Mouse (Mus musculus): Measurements from ENCODE around the gene Zbtb20. TPM values are rescaled to one million over a fixed set of nuclear protein-coding genes. Genes with fewer than 3 reads are reported as not detected.

Zbtb20 gene
- total and polyA plus RNA-seq, 2 experiments from 2014 or later: 19.8 to 45.8 TPM

DNA sequence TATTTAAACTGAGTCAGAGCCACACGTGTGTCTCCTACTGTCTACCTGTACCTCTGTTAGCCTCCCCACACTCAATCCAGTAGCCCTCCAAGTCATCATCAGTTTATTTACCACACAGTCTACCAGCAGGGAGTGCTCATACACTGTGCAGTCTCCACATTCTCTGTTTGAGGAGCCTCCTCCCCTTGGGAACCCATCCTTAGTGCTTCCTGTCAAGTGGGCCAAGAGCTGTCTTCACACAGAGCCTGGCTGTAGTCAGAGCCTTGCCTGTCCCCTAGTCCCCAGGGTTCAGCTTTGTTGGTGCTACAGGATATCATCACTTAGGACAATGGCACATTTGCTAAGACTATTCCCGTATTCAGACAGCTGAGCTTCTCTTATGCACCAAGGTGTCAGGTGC, 519.1 kb downstream of the Zbtb20 start:
- H3K27me3 ChIP-seq (ENCODE audit: control insufficient read depth, insufficient read depth, low read length): no peaks in the 10 kb centered on the region
- no peak overlapping the region for H3K9ac ChIP-seq (replicated peaks; ENCODE audit: low read depth, low read length)
- DNase-seq (ENCODE audit: low spot score): no peak
- TF ChIP-seq CTCF (IDR thresholded peaks at IDR 0.05; ENCODE audit: low read depth): peak; percentile 52
- no peak for TF ChIP-seq EP300 (IDR thresholded peaks at IDR 0.05; ENCODE audit: low read depth)
- no peak overlapping the region for H3K4me2 ChIP-seq (ENCODE audit: low read depth, low read length)
- no peak overlapping the region for H3K4me3 ChIP-seq (ENCODE audit: low read depth, low read length)
- H3K9me3 ChIP-seq (replicated peaks; ENCODE audit: control insufficient read depth, low read length): no peaks in the 10 kb centered on the region
- peak; percentile 69 for ATAC-seq (ENCODE audit: insufficient read depth, low read depth)
- peak overlapping the region; percentile 66 for H3K27ac ChIP-seq (ENCODE audit: low read depth)
- WGBS: 78% methylated on average over 2 of the region's 2 CpGs
- H3K4me1 ChIP-seq (ENCODE audit: control insufficient read depth, insufficient read depth): peaks cover 11% of the 10 kb centered on the region
- H3K36me3 ChIP-seq (replicated peaks; ENCODE audit: control insufficient read depth, insufficient read depth, low read length): 0 out of 2 replicates have a peak, but pooled peaks cover 3% of the 10 kb centered on the region

GRCm38 (mm10) chr16:43396849-43397628, 521.4 kb downstream of the Zbtb20 start:
- WGBS: 86% methylated on average over 11 of the region's 11 CpGs
- H3K9ac ChIP-seq (replicated peaks; ENCODE audit: low read depth, low read length): no peak overlapping the region
- ATAC-seq (ENCODE audit: insufficient read depth, low read depth): no peak
- H3K27ac ChIP-seq (ENCODE audit: low read depth): no peak overlapping the region
- no peak for DNase-seq (ENCODE audit: low spot score)
- no peaks in the 10 kb centered on the region for H3K27me3 ChIP-seq (ENCODE audit: control insufficient read depth, insufficient read depth, low read length)
- no peak overlapping the region for H3K4me2 ChIP-seq (ENCODE audit: low read depth, low read length)
- H3K9me3 ChIP-seq (replicated peaks; ENCODE audit: control insufficient read depth, low read length): no peaks in the 10 kb centered on the region
- H3K4me1 ChIP-seq (ENCODE audit: control insufficient read depth, insufficient read depth): peaks cover 11% of the 10 kb centered on the region
- no peaks in the 10 kb centered on the region for H3K36me3 ChIP-seq (replicated peaks; ENCODE audit: control insufficient read depth, insufficient read depth, low read length)
- no peak overlapping the region for H3K4me3 ChIP-seq (ENCODE audit: low read depth, low read length)
- TF ChIP-seq CTCF (IDR thresholded peaks at IDR 0.05; ENCODE audit: low read depth) (no peak), EP300 (IDR thresholded peaks at IDR 0.05; ENCODE audit: low read depth) (no peak)

DNA sequence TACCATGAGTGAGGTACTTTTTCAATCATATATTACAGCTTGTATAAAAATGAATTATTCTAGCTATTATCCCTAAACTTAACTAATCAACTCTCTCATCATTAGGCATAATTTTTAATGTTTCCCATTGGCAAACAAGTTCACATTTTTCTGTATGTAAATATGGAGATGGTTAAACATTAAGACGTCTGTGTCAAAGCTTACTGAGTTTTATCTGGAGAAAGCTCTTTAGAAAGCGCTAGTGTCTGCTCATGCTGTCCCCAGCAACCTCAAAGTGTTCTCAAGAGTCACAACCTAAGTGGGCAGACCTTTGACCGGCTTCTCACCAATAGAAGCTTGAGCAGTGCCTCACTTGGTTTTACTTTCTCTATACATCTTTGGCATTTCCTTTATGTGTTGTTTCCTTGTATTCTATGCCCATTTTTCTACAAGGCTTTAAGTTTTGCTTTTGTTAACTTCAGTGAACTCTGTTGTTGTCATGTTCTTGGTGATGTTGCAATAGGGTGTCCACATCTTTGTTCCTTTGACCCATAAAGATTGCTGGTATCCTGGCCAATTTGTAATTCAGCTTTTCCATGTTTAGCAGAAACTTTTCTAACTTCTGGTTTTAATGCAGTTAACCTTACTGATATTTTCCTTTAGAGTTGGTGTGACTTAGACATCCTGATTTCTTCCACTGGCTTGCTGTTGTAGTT, 522.1 kb downstream of the Zbtb20 start:
- 77% methylated on average over 3 of the region's 3 CpGs for WGBS
- Histone ChIP-seq H3K4me3 (ENCODE audit: low read depth, low read length) (no peak overlapping the region), H3K9me3 (replicated peaks; ENCODE audit: control insufficient read depth, low read length) (no peaks in the 10 kb centered on the region), H3K27me3 (ENCODE audit: control insufficient read depth, insufficient read depth, low read length) (no peaks in the 10 kb centered on the region), H3K36me3 (replicated peaks; ENCODE audit: control insufficient read depth, insufficient read depth, low read length) (no peaks in the 10 kb centered on the region), H3K4me1 (ENCODE audit: control insufficient read depth, insufficient read depth) (peaks cover 11% of the 10 kb centered on the region), H3K27ac (ENCODE audit: low read depth) (no peak overlapping the region), H3K9ac (replicated peaks; ENCODE audit: low read depth, low read length) (no peak overlapping the region), H3K4me2 (ENCODE audit: low read depth, low read length) (no peak overlapping the region)
- ATAC-seq (ENCODE audit: insufficient read depth, low read depth) (no peak), DNase-seq (ENCODE audit: low spot score) (no peak)
- TF ChIP-seq EP300 (IDR thresholded peaks at IDR 0.05; ENCODE audit: low read depth): no peak

DNA sequence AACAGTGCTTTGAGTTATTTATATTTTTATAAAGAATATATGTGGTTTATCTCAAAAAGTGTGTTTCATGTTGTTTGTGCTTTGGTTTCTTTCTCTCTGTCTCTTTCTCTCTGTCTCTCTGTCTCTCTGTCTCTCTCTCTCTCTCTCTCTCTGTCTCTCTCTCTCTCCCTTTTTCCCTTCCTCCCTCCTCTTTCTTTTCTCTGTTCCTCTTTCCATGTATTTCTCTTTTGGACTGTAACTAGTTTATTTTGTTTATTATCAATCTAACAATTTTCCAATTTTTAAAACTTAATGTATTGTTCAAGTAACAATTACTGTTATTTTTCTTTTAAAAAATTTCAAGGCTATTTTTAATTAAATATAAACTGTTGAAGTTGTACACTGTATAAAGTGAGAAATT, 523.7 kb downstream of the Zbtb20 start:
- H3K9ac ChIP-seq (replicated peaks; ENCODE audit: low read depth, low read length): no peak overlapping the region
- H3K36me3 ChIP-seq (replicated peaks; ENCODE audit: control insufficient read depth, insufficient read depth, low read length): no peaks in the 10 kb centered on the region
- H3K9me3 ChIP-seq (replicated peaks; ENCODE audit: control insufficient read depth, low read length): no peaks in the 10 kb centered on the region
- DNase-seq (ENCODE audit: low spot score) (no peak), ATAC-seq (ENCODE audit: insufficient read depth, low read depth) (no peak)
- H3K4me1 ChIP-seq (ENCODE audit: control insufficient read depth, insufficient read depth): peaks cover 6% of the 10 kb centered on the region
- H3K27me3 ChIP-seq (ENCODE audit: control insufficient read depth, insufficient read depth, low read length): no peaks in the 10 kb centered on the region
- TF ChIP-seq EP300 (IDR thresholded peaks at IDR 0.05; ENCODE audit: low read depth) (no peak), CTCF (IDR thresholded peaks at IDR 0.05; ENCODE audit: low read depth) (no peak)
- no peak overlapping the region for H3K27ac ChIP-seq (ENCODE audit: low read depth)
- H3K4me2 ChIP-seq (ENCODE audit: low read depth, low read length): no peak overlapping the region
- no peak overlapping the region for H3K4me3 ChIP-seq (ENCODE audit: low read depth, low read length)

GRCm38 (mm10) chr16:43400046-43400445, 524.4 kb downstream of the Zbtb20 start:
- no peak overlapping the region for H3K9ac ChIP-seq (replicated peaks; ENCODE audit: low read depth, low read length)
- DNase-seq (ENCODE audit: low spot score): no peak
- H3K27me3 ChIP-seq (ENCODE audit: control insufficient read depth, insufficient read depth, low read length): no peaks in the 10 kb centered on the region
- no peaks in the 10 kb centered on the region for H3K36me3 ChIP-seq (replicated peaks; ENCODE audit: control insufficient read depth, insufficient read depth, low read length)
- H3K4me2 ChIP-seq (ENCODE audit: low read depth, low read length): no peak overlapping the region
- TF ChIP-seq EP300 (IDR thresholded peaks at IDR 0.05; ENCODE audit: low read depth): no peak
- TF ChIP-seq CTCF (IDR thresholded peaks at IDR 0.05; ENCODE audit: low read depth): no peak
- no peak overlapping the region for H3K27ac ChIP-seq (ENCODE audit: low read depth)
- no peaks in the 10 kb centered on the region for H3K9me3 ChIP-seq (replicated peaks; ENCODE audit: control insufficient read depth, low read length)
- peaks cover under 1% of the 10 kb centered on the region; the same call in 1 of the 2 replicates for H3K4me1 ChIP-seq (ENCODE audit: control insufficient read depth, insufficient read depth)
- ATAC-seq (ENCODE audit: insufficient read depth, low read depth): no peak
- H3K4me3 ChIP-seq (ENCODE audit: low read depth, low read length): no peak overlapping the region

Measured in heart, postnatal 0 days (tissue).